Comparison of ENCODE assay signal across 8 mouse cellular contexts in the genomic region with DNA sequence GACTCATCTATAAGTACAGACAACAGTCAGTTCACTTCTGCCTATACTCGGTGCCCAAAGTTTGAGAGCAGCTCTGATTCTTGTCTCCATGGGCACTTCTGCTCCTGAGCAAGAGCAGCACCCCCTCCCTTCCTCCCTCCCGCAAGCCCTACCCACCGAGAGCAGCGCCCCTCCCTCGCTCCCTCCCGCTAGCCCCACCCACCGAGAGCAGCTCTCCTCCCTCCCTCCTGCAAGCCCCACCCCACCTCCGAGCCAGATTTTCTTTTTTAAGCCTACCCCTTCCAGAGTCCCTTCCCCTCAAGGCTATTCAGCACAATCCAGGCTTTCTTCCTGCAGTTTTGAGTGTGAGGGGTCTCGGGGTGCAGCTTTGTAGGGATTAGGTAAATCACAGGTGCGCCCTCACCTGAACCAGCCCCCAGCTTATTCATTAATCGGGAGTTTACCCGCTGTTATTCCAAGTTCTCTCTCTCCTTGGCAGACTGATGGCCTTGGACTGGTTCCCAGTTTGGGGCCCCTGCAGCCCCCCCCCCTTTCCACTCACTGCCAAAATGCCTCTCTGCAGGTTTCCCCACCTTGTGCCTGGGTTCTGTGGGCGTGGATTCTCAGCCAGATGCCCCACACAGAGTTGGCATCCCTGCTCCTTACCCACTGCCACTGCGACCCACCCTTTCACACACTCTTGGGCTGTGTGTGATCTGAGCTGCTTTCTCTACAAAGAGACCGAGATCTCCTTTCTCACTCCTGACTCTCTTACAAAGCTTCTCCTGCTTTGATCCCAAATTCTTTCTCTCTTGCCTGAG.
DNase-seq lines count a peak whose midpoint lies in the region; TF ChIP-seq lines count a peak whose summit lies in the region.

No protein-coding gene starts in this region.

- no peak for TF ChIP-seq CTCF in left cerebral cortex, adult 2 months (IDR thresholded peaks at IDR 0.05)
- no peak for TF ChIP-seq CTCF in cortical plate, adult 2 months (IDR thresholded peaks at IDR 0.05; ENCODE audit: extremely low read depth, insufficient read depth, low read length)

- H3K4me1 ChIP-seq in cortical plate, adult 2 months (ENCODE audit: control insufficient read depth, insufficient read depth, low read length), result no peaks in the 10 kb centered on the region
- H3K4me1 ChIP-seq in limb, embryonic 10.5 days, result peaks cover 30% of the 10 kb centered on the region

- H3K9me3 ChIP-seq in limb, embryonic 10.5 days (replicated peaks), result no peaks in the 10 kb centered on the region

- H3K36me3 ChIP-seq in limb, embryonic 10.5 days, result no peaks in the 10 kb centered on the region

- 3% methylated on average over 14 of the region's 15 CpGs for WGBS in limb, embryonic 10.5 days

- peak overlapping the region; percentile 64; the same call in 1 of the 2 replicates for H3K27ac ChIP-seq in left cerebral cortex, adult 2 months
- no peak overlapping the region for H3K27ac ChIP-seq in cortical plate, adult 2 months (ENCODE audit: insufficient read depth, low read length)
- H3K27ac ChIP-seq in limb, embryonic 10.5 days, result peak overlapping the region; percentile 66

- DNase-seq in left cerebral cortex, adult 2 months (ENCODE audit: extremely low spot score in 1 of 2, low spot score in 2 of 2), result no peak
- DNase-seq in left cerebral cortex, adult 9 months (ENCODE audit: low spot score in 2 of 2), result no peak
- DNase-seq in heart, postnatal 4 days, result peak; percentile 61
- peak; percentile 74 for DNase-seq in limb, embryonic 10.5 days (ENCODE audit: low spot score)
- peak; percentile 41 for DNase-seq in mesoderm, embryonic 11.5 days (ENCODE audit: low read depth, low spot score)
- DNase-seq in thymus, postnatal 0 days (ENCODE audit: low spot score), result peak; percentile 71
- DNase-seq in right cerebral cortex, postnatal 4 days, result no peak

- no peak overlapping the region for H3K4me3 ChIP-seq in left cerebral cortex, adult 2 months
- no peak overlapping the region for H3K4me3 ChIP-seq in cortical plate, adult 2 months (ENCODE audit: insufficient read depth, low read length)
- H3K4me3 ChIP-seq in limb, embryonic 10.5 days, result peak overlapping the region; percentile 46

- intact Hi-C loops in left cerebral cortex, adult 2 months (cut with DNase I), result no loop called here

- 0 out of 2 replicates have a peak, but pooled peaks cover 5% of the 10 kb centered on the region for H3K27me3 ChIP-seq in limb, embryonic 10.5 days (ENCODE audit: low read depth, poor library complexity, severe bottlenecking)

- TF ChIP-seq POLR2A in cortical plate, adult 2 months (IDR thresholded peaks at IDR 0.05; ENCODE audit: extremely low read depth, insufficient read depth, low read length), result 0 out of 2 replicates have a peak, but pooled peaks have one; percentile 38

Comparison
In these comparisons a context has a peak if more than half of its experiments do, and no peak if none do; other contexts are left out.
1. DNase-seq: peak in heart, postnatal 4 days (single experiment), limb, embryonic 10.5 days (single experiment), mesoderm, embryonic 11.5 days (single experiment) and thymus, postnatal 0 days (single experiment); none in left cerebral cortex, adult 2 months (0 of 2), left cerebral cortex, adult 9 months (0 of 2) and right cerebral cortex, postnatal 4 days (single experiment).